Mouse (Mus musculus) kidney, adult 18-20 months (tissue): Measurements from ENCODE around the gene Pllp.
A peak's percentile ranks its signal among the peaks of the same experiment; 100 is the strongest.

Source experiments
- DNase-seq: peaks from one replicate; pipeline ENCODE4 v3.0.0; 2021

Gene Pllp

GRCm38 (mm10) chr8:94702844-94703813 is 7.1 kb upstream of the Pllp start:
- peak; percentile 89 for DNase-seq

GRCm38 (mm10) chr8:94702156-94702555 is 6.1 kb upstream of the Pllp start:
- no peak for DNase-seq

- no peak for DNase-seq
Measured at GRCm38 (mm10) chr8:94700421-94700935, 4.4 kb upstream of the Pllp start.

DNA sequence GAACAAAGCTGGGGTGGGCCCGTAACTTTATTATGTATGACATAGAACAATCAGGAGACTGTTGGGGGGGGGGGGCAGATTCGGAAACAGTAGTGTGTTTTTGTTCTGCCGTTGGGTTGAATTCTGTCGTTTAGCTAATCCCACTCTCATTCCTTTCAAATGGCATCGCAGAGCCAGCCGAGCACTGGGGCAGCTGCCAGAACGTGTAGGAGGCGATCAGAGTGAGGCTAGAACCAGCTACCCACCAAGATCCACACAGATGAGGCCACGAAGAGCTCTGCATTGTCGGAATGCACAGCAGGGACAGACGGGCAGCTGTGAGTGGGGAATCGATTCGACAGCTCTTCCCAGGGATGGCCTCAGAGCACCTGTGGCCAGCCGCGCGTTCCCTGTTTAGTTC is 3.3 kb upstream of the Pllp start:
- DNase-seq, result no peak

GRCm38 (mm10) chr8:94697956-94698355 is 1.9 kb upstream of the Pllp start:
- DNase-seq, result no peak

DNA sequence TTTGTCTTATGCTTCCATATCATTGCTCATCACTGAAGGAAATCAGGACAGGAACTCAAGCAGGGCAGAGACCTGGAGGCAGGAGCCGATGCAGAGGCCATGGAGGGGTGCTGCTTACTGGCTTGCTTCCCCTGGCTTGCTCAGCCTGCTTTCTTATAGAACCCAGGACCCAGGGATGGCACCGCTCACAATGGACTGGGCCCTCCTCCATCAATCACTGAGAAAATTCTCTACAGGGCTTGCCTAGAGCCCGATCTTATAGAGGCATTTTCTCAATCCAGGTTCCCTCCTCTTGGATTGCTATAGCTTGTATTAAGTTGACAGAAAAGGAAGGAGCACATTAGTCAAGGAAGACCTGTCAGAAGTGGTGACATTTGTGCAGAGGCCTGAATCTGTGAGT is 488 bp upstream of the Pllp start:
- DNase-seq, result no peak

DNA sequence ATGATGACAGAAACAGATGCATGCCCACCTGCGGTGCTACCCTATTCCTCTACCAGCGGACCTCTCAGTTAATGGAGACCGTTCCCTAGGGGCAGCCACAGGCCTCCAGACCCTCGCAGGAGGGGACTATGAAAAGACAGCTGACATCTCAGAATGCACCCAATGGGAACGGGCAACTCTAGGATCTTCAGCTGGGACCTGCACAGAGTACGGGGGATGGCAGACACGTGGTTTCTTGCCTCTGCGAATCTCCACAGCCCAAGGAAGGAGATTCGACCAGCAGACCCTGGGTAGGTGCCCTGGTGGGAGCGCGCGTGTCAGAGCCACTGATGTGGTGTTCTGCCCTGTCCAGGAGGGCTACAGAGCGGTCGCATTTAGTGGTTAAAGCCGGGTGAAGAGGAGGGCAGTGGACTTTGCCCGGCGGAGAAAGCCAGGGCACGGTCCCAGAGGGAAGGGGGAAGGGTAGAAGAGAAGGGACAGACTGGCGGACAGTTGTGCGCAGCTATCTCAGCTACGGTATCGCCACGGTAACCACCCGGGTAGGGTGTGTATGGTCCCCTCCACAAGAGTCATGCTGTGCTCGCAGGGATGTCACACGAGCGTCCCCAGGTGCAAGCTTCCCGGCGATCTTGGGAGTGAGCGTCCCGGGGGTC is 611 bp downstream of the Pllp start:
- DNase-seq, result peak; percentile 79

- DNase-seq, result no peak
Measured at GRCm38 (mm10) chr8:94694701-94695100, 1.4 kb downstream of the Pllp start.

GRCm38 (mm10) chr8:94685953-94686352 is 10.1 kb downstream of the Pllp start:
- peak; percentile 67 for DNase-seq

GRCm38 (mm10) chr8:94684287-94684686 is 11.8 kb downstream of the Pllp start:
- DNase-seq, result no peak

DNA sequence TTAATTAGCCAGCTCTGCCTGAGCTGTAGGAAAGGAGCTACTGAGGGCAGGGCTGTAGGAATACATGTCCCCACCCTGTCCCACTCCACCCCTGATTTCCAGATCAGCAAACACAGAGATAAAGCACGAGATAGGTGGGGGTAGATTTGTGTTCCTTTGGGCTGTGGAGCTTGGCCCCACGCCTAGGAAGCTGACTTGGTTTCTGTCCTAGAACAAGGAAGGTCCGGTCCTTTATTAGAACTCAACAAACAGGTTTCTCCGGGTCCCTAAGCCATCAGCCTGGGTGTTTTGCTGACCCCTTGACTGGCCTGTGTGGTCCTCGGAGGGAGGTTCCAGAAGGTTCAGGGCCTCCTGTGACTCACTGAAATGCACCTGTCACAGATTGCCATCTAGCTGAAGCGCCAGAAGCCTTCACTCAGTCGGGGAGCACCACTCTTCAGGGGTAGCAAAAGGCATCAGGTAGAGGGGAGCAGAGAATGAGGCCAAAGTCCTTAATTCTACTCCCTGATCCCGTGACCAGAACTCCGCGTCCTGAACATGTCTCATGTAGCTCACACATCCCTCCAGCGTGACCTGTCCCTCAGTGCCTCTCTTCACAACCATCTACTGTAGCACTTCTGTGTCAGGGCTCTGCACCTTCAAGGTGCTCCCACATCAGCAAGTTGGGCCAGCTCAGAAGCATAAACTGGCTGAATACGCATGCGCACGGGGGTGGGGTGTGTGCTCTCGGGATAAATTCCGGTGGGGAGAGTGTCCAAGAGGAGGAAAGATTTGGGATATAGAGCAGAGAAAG is 13.2 kb downstream of the Pllp start:
- DNase-seq, result peak; percentile 45

DNA sequence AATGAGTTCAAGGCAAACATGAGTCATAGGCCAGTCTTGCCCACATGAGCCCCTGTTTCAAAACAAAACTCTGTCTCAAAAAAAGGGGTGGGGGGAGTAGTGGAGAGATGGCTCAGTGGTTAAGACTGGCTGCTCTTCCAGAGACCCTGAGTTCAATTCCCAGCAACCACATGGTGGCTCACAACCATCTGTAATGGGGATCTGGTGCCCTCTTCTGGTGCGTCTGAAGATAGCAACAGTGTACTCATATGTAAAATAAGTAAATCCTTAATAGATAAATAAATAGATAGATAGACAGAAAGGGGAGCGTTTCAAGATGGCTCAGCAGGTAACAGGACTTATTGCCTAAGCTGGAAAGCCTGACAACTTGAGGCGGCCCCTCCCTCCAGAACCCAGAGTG is 15.7 kb downstream of the Pllp start:
- DNase-seq, result no peak

GRCm38 (mm10) chr8:94678582-94678981 is 17.5 kb downstream of the Pllp start:
- DNase-seq, result no peak

DNA sequence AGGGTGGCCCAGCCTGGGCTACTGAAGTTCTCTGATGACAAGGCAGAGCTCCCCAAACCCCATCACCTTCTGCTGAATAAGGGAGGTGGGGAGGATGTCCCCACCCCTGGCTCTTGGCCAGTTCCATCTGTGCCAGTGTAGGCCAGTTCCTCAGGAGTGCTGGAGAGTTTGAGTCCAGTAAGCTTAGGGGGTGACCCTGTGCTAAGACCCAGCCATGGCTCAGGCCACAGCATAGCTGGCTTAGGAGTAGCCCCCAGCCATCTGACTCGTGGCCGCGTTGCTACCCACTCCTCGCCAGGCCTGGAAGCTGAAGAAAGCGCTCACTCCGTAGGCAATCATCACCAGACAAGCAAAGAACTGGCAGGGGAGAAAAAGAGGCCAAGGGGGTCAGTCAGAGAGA is 20.2 kb downstream of the Pllp start:
- DNase-seq, result no peak

- DNase-seq, result no peak
Measured at GRCm38 (mm10) chr8:94674384-94674783, 21.7 kb downstream of the Pllp start.

GRCm38 (mm10) chr8:94666456-94667308 is 29.4 kb downstream of the Pllp start, which contains the start of gene Arl2bp:
TSS of gene Arl2bp (plus strand) at chr8:94666600.
- peak; percentile 94 for DNase-seq

- DNase-seq, result peak; percentile 43
Measured at GRCm38 (mm10) chr8:94664722-94665121, 31.4 kb downstream of the Pllp start.

DNA sequence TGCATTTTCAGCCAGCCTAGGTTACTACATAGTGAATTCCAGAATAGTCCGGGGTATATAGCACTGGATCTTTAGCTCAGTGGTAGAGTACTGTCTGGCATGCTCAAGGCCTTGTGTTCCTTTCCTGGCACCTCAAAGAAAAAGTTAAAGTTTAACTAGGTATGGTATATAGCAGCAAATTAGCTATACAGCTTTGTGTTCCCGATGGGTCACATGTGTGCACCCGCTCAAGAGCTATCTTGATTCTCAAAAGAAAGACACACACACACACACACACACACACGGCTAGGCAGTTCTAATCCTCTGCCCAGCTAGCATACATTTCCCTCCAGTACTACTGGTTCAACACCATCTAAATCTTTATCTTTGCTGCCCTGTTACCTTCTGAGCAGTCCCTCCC is 35.7 kb downstream of the Pllp start:
- DNase-seq, result no peak

DNA sequence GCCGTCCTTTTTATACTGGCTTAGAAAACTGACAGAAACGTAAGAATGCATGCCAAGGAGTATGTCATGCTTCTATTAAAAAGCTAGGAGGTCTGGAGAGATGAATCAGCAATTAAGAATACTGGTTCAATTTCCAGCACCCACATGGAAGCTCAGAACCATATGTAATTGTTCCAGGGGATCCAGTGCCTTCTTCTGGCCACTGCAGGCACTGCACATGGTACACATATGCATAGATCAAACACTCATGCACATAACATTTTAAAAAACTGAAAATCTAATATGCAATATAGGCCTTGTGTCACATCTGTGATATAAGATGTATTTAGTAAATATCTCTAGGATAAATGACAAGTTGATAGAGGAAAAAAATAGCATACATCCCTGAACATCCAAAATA is 38.0 kb downstream of the Pllp start:
- DNase-seq, result no peak

DNA sequence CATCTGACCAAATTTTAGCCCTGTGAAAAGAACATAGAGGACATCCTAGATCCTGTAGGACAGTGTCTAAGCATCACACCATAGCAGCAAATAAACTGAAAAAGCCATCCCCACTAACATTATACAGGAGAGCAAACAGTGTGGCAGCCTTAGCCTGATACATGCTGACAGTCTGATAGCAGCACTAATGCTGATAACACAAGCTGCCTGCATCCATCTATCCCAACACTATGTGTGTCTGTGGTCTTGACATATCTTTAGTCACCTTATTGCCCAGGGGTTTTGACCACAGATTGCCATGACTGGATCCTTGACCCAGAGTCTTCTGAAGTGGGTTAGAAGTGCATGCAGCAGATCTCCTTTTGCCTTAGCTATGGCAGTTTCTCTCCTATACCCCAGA is 41.1 kb downstream of the Pllp start:
- DNase-seq, result no peak

- DNase-seq, result no peak
Measured at GRCm38 (mm10) chr8:94652951-94653350, 43.1 kb downstream of the Pllp start.

GRCm38 (mm10) chr8:94649496-94649895 is 46.6 kb downstream of the Pllp start:
- no peak for DNase-seq
